Mouse (Mus musculus) intestine, postnatal 0 days (tissue): ENCODE data around the gene H2afb2. TPM values are rescaled to one million over a fixed set of nuclear protein-coding genes. Genes with fewer than 3 reads are reported as not detected.

Experiments used
- ATAC-seq: fragments of 200-750 bp; cut with Nextera tagmentation; 2 replicates; pipeline ENCODE4 v1.8.0; 2017; ENCODE audit warnings: mild to moderate bottlenecking, moderate TSS enrichment, moderate library complexity
- H3K27ac ChIP-seq: fragments of 300-500 bp; sonication (generic); 2 replicates; pipeline ENCODE4 v1.5.1; 2014; ENCODE audit warnings: mild to moderate bottlenecking, low read depth, low read length, moderate library complexity
- H3K27me3 ChIP-seq: fragments of 300-500 bp; sonication (generic); replicated peaks from 2 replicates; pipeline ENCODE4 v1.6.1; 2014; ENCODE audit warnings: low read length, mixed read lengths; ENCODE audit not compliant: control insufficient read depth, insufficient read depth
- H3K36me3 ChIP-seq: fragments of 300-500 bp; sonication (generic); 2 replicates; pipeline ENCODE4 v1.6.1; 2014; ENCODE audit warnings: mild to moderate bottlenecking, moderate library complexity; ENCODE audit not compliant: control insufficient read depth, insufficient read depth
- H3K4me1 ChIP-seq: fragments of 300-500 bp; sonication (generic); replicated peaks from 2 replicates; pipeline ENCODE4 v1.6.1; 2014; ENCODE audit warnings: antibody characterized with exemption, low read length, mixed read lengths; ENCODE audit not compliant: control insufficient read depth, insufficient read depth
- H3K4me2 ChIP-seq: fragments of 300-500 bp; sonication (generic); replicated peaks from 2 replicates; pipeline ENCODE4 v1.6.1; 2014; ENCODE audit warnings: low read depth, mild to moderate bottlenecking, moderate library complexity
- H3K4me3 ChIP-seq: fragments of 300-500 bp; sonication (generic); 2 replicates; pipeline ENCODE4 v1.5.1; 2014; ENCODE audit warnings: low read depth, low read length
- H3K9ac ChIP-seq: fragments of 300-500 bp; sonication (generic); 2 replicates; pipeline ENCODE4 v1.6.1; 2014; ENCODE audit warnings: mild to moderate bottlenecking, low read depth, low read length
- H3K9me3 ChIP-seq: fragments of 300-500 bp; sonication (generic); 2 replicates; pipeline ENCODE4 v1.6.1; 2016; ENCODE audit warnings: mixed run types; ENCODE audit not compliant: control insufficient read depth
- CTCF ChIP-seq: sonication (generic); IDR thresholded peaks from 2 replicates; pipeline ENCODE4 v1.5.1; 2016; ENCODE audit warnings: low read depth, mild to moderate bottlenecking, control low read depth, antibody characterized with exemption, moderate library complexity
- WGBS: fragments of 180-500 bp; shearing (Covaris S2); extraction: QIAGEN DNeasy Blood & Tissue Kit; methylation state at CpG from one replicate; pipeline ENCODE4 v1.1.7; 2014; 5-methylcytosine and 5-hydroxymethylcytosine counted together
- polyA plus RNA-seq: library from polyadenylated mRNA; unstranded; fragments of >200 nt; fragmentation: Nextera tagmentation; extraction: Ambion mirVana; gene quantifications from 2 replicates; pipeline ENCODE4 v1.2.1, GENCODE M21; 2015

H2afb2 gene
- polyA plus RNA-seq: not detected in 2 replicates

- Histone ChIP-seq H3K4me2 (no peak within 1 kb of the TSS), H3K4me3 (no peak within 1 kb of the TSS), H3K4me1 (no peaks in the 10 kb centered on the region), H3K36me3 (no peaks in the 10 kb centered on the region), H3K9ac (no peak within 1 kb of the TSS), H3K27ac (no peak within 1 kb of the TSS), H3K27me3 (no peaks in the 10 kb centered on the region), H3K9me3 (no peaks in the 10 kb centered on the region)
- no peak for TF ChIP-seq CTCF
- WGBS: 83% methylated on average over 6 of the region's 6 CpGs
- no peak for ATAC-seq
Observed at GRCm38 (mm10) chrX:116680878-116681277, at the start of gene H2afb2. Gene H2afb2, plus strand, starts transcription at chrX:116681178.

Other genes with a start within 250 kb of the H2afb2 start
- not detected in 2 replicates for gene Cpxcr1, start 232.2 kb upstream of the H2afb2 start, polyA plus RNA-seq